7 mouse cellular contexts compared by ENCODE assay signal in genomic region chr11:89124411-89124810, GRCm38 (mm10). TPM values are rescaled to one million over a fixed set of nuclear protein-coding genes. Genes with fewer than 3 reads are reported as not detected.
A peak's percentile ranks its signal among the peaks of the same experiment; 100 is the strongest.
DNase-seq lines count a peak whose midpoint lies in the region; ATAC-seq lines count a peak whose summit lies in the region.

No protein-coding gene starts in this region.

- H3K9me3 ChIP-seq in midbrain, embryonic 10.5 days (replicated peaks) = no peaks in the 10 kb centered on the region
- no peaks in the 10 kb centered on the region for H3K9me3 ChIP-seq in midbrain, embryonic 15.5 days
- H3K9me3 ChIP-seq in forebrain, embryonic 15.5 days = no peaks in the 10 kb centered on the region

- no peaks in the 10 kb centered on the region for H3K36me3 ChIP-seq in midbrain, embryonic 10.5 days
- no peaks in the 10 kb centered on the region for H3K36me3 ChIP-seq in midbrain, embryonic 15.5 days (replicated peaks)
- H3K36me3 ChIP-seq in forebrain, embryonic 15.5 days = no peaks in the 10 kb centered on the region

- no peak overlapping the region for H3K4me3 ChIP-seq in midbrain, embryonic 10.5 days
- H3K4me3 ChIP-seq in midbrain, embryonic 15.5 days = no peak overlapping the region
- no peak overlapping the region for H3K4me3 ChIP-seq in forebrain, embryonic 15.5 days

- H3K27me3 ChIP-seq in midbrain, embryonic 10.5 days (ENCODE audit: low read depth, poor library complexity, severe bottlenecking) = no peaks in the 10 kb centered on the region
- no peaks in the 10 kb centered on the region for H3K27me3 ChIP-seq in midbrain, embryonic 15.5 days (replicated peaks)
- H3K27me3 ChIP-seq in forebrain, embryonic 15.5 days = no peaks in the 10 kb centered on the region

- H3K4me2 ChIP-seq in midbrain, embryonic 15.5 days = no peak overlapping the region
- no peak overlapping the region for H3K4me2 ChIP-seq in forebrain, embryonic 15.5 days (replicated peaks)

- ATAC-seq in midbrain, embryonic 15.5 days (replicated peaks) = no peak
- ATAC-seq in forebrain, embryonic 15.5 days (replicated peaks) = no peak

- 24% methylated on average over 13 of the region's 13 CpGs for whole genome bisulfite sequencing in midbrain, embryonic 10.5 days
- 26% methylated on average over 13 of the region's 13 CpGs for WGBS in midbrain, embryonic 15.5 days
- 22% methylated on average over 13 of the region's 13 CpGs for WGBS in forebrain, embryonic 15.5 days

- no peak overlapping the region for H3K27ac ChIP-seq in midbrain, embryonic 10.5 days (replicated peaks)
- H3K27ac ChIP-seq in midbrain, embryonic 15.5 days = no peak overlapping the region
- H3K27ac ChIP-seq in forebrain, embryonic 15.5 days (replicated peaks) = no peak overlapping the region

- no peak overlapping the region for H3K9ac ChIP-seq in midbrain, embryonic 15.5 days
- no peak overlapping the region for H3K9ac ChIP-seq in forebrain, embryonic 15.5 days (replicated peaks)

- peak; percentile 31 for DNase-seq in midbrain, embryonic 10.5 days (ENCODE audit: low spot score)
- peak; percentile 51 for DNase-seq in embryo, embryonic 11 days
- DNase-seq in kidney, adult 9 months = peak; percentile 27
- peak; percentile 13 for DNase-seq in ovary, postnatal 14 days (ENCODE audit: low spot score)
- no peak for DNase-seq in urinary bladder, postnatal 4 days (ENCODE audit: low spot score in 2 of 2)

- H3K4me1 ChIP-seq in midbrain, embryonic 10.5 days = peaks cover 17% of the 10 kb centered on the region
- no peaks in the 10 kb centered on the region for H3K4me1 ChIP-seq in midbrain, embryonic 15.5 days
- no peaks in the 10 kb centered on the region for H3K4me1 ChIP-seq in forebrain, embryonic 15.5 days

RNA-seq across cellular contexts. Expression of gene Gm525, which starts 50.8 kb away (rescaled TPM):
- not detected in 2 replicates for polyA plus RNA-seq in midbrain, embryonic 10.5 days (2016; fragmentation: Nextera tagmentation; extraction: Ambion mirVana)
- polyA plus RNA-seq in midbrain, embryonic 15.5 days (2015; fragmentation: Nextera tagmentation; extraction: Ambion mirVana) = not detected in 2 replicates
- not detected in 2 replicates for polyA plus RNA-seq in forebrain, embryonic 15.5 days (2015; fragmentation: Nextera tagmentation; extraction: Ambion mirVana)

RNA-seq across cellular contexts. Expression of gene Dgke, which starts 57.8 kb away (rescaled TPM):
- polyA plus RNA-seq in midbrain, embryonic 10.5 days (2016; fragmentation: Nextera tagmentation; extraction: Ambion mirVana) = 4.2 and 6.1 TPM in 2 replicates
- 18.9 and 19.7 TPM in 2 replicates for polyA plus RNA-seq in midbrain, embryonic 15.5 days (2015; fragmentation: Nextera tagmentation; extraction: Ambion mirVana)
- polyA plus RNA-seq in forebrain, embryonic 15.5 days (2015; fragmentation: Nextera tagmentation; extraction: Ambion mirVana) = 16.2 and 16.8 TPM in 2 replicates

Comparison
In these comparisons a context has a peak if more than half of its experiments do, and no peak if none do; other contexts are left out.
1. DNase-seq: peak in midbrain, embryonic 10.5 days (single experiment), embryo, embryonic 11 days (single experiment), kidney, adult 9 months (single experiment) and ovary, postnatal 14 days (single experiment); none in urinary bladder, postnatal 4 days (0 of 2).